Mouse (Mus musculus) embryo, embryonic 10 days (tissue): Measurements from ENCODE around the gene Ccnk.

Experiments used
- DNase-seq: peaks from one replicate; pipeline ENCODE4 v3.0.0-alpha.2; 2015; ENCODE audit warnings: low spot score

Gene Ccnk

DNA sequence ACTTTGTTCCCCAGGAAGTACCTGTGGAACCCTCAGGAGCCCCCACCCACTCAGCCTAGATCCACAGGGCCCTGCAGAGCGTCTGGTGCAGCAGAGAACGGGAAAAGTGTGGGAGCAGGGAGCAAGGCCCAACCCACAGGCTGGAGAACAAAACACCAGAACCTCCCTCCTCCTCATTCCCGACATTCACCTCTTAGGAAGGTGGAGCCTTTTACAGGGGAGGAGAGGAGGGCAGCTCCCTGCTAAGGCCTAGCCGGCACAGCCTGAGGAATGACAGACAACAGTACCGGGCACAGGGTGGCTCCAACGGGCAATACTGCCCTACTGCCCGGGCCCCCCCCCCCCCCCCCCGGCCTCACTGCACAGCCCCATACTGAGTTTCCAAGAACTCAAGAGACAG, 44.0 kb downstream of the Ccnk start:
- DNase-seq, result no peak

DNA sequence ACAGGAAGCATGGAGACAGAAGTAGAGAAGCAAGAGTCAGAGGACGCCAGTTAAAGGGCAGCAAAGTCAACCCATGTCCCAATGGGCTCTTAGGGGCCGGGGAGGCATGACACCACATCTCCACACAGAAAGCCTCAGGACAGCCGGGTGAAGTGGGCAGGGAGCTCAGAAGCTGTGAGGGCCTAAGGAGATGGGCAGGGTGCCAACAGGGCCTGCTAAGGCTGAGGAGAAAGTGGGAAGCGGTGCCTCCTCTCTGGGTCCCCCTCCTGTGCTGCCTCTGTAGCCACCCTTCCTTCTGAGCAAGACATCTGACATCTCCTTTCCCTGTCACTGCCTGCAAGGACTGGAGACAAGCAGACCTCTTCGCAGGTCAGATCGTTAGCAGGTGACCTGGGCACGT, 46.4 kb downstream of the Ccnk start:
- no peak for DNase-seq

DNA sequence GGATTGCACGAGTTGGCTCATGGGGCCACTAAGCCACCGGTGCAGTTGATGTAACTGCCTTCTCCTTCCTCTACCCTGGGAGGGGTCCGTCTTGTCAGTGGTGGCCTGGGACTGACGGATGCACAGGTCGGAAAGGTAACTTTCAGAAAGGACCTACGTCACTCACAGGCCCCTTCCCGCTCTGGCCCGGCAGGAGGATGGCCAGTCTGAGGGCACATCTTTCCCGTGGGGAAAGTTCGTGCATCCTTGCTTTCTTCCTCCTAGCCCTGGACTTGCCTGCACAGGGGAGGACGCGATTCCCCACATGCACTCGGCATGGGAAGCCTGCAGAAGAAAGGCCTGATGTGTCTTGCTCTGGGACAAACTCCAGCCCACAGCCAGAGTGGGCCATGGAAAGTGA, 46.8 kb downstream of the Ccnk start:
- no peak for DNase-seq

DNA sequence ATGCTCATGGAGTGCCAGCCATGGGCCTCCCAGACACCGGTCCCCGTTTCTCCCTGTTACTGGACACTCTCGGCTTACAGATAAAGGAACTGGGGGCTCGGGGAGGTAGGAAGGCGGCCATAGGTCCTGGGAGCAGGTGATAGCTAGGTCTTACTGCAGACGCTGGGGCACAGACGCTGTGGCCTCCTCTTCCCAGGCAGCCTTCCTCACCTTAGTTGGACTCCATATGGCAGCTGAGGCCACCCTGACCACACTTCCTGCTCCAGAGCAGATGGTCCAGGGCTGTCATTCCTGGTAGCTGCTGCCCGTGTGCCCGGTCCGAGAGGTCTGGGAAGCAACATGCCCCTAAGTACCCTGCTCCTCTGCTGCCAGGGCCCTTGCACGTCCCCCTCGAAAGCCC, 47.6 kb downstream of the Ccnk start:
- no peak for DNase-seq

DNA sequence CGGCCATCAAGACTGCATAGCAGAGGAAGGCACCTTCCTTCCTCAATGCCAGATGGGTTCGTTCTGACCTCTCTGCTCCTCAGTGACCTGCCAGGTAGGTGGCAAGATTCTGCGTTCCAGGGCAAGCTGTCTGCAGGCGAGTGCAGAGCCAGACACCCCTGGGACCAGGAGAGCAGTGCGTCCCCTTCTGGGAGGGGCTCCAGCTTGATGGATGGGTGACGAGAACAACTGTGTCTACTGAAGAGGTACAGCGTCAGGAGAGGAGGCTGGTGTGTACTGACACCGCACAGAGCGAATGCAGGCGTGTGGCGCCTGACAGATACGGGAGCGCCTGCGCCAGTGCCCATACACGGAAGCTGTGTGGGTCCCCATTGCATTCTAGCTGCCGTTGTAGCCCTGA, 48.1 kb downstream of the Ccnk start:
- no peak for DNase-seq

DNA sequence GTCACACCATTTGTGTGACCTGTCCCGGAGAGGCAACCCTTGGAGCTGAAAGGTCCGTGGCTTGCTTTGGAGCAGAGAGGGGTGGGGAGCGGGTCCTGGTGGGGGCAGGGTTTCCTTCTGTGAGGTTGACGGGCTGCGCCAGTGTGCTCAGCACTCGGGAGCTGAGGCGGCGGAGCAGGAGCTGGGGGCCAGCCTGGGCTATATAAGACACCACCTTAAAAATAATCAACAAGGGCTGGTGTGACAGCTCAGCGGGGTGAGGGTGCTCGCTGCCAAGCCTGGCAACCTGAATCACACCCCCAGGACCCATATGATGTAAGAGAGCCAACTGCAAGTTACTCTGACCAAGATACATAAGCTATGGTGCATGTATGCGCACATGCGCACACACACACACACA, 50.7 kb downstream of the Ccnk start:
- DNase-seq, result no peak

DNA sequence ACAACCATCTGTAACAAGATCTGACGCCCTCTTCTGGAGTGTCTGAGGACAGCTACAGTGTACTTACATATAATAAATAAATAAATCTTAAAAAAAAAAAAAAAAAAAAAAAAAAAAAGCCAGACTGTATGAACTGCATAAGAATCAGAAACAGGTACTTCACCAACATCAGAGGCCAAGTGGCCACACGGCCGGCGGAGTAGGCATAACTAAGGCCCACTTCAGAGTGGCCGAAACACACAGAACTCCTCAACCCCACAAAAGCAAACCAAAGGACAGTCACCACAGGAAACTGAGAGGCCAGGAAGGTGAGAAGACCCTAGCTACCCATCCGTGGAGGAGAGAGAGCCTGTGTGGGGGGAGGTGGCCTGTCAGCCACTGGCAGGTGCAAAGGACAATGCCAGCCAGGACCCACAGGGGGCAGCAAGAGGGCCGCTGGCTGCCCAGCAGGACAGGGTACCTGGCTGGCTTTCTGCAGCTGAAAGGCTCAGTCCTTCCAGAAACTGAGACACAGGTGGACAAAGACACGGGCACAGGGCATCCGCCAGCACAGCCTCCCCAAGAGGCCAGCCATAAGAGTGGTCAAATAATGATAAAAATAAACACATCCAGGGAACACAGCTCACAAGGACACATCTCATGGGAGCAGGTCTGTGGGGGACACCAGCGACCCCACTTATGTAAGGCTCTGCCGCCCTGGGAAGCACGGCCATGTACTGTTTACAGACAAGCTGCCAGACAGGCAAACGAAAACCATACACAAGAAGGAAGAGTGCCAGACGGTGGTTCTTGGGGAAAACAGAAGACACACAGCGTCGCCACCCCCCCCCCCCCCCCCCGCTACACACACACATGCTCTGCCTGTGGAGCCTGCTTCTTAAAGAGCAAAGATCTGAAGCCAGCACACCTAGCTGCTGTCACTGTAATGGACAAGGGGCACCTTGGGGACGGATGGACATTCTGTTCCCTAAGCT, 51.7 kb downstream of the Ccnk start:
- no peak for DNase-seq

DNA sequence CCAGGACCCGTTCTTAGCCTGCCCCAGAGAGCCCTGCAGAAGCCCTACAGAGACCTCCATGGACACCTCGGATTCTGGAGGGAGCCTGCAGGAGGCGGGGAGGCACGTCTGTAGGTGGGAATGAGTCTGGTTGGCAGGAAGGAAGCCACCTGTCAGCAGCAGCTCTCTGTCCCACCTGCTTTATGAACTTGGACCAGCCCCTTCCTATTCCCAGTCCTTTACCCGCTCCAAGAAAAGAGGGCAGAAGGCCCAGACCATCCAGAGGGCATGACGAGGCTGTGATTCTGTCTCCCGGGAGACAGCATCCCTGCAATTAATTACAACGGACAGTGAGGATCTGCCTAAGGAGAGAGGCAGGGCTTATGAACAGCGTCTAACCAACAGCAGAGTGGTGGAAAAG, 52.5 kb downstream of the Ccnk start:
- no peak for DNase-seq

DNA sequence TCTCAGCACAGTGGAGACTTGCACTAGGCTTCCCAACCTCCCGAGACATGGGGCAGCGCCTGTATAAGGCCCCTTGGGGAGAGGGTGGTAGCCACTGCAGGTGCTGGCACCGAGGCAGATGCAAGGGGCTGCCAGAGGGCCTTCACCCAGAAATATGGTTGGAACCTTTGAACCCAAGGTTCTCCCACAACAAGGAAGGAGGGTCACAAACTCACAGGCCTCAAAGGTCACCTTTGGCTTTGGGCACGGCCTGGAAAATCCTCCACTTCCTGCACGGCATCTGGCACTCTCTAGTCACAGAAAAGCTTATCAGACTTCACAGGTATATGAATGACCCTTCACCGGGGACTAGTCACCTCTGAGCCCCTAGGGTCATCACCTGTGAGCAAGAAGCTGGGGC, 54.4 kb downstream of the Ccnk start:
- no peak for DNase-seq

DNA sequence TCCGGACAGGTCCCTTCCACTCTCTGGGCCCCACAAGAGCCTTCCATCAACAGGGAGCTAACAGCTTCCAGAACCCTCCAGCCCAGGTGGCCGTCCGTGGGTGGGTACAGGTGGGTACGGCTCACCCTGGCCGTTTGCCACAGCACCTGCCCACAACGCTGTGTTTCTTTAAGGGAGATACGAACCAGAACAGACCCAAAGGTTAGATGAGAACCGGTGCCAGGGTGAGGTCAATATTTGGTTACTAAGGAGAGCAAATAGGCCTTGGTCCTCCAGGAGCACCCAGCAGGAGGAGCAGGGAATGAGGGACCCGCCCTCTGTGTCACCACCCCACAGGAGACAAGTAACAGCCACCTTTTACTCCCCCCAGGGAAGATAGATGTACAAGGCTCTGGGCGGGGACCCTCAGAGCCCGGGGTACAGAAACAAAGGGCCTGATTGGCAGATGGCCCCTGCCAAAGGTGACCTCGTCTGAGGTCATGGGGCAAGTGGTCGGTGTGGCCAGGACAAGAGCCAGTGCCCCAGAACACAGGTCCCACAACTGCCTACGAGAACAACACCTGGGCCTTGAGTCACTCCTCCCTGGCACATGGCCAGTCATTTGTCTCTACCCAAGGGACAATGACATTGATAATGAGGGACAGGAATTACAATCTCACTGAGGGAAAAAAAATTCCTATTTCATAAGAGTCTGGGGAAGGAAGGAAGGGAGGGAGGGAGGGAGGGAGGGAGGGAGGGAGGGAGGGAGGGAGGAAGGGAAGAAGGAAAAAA, 55.6 kb downstream of the Ccnk start:
- no peak for DNase-seq

DNA sequence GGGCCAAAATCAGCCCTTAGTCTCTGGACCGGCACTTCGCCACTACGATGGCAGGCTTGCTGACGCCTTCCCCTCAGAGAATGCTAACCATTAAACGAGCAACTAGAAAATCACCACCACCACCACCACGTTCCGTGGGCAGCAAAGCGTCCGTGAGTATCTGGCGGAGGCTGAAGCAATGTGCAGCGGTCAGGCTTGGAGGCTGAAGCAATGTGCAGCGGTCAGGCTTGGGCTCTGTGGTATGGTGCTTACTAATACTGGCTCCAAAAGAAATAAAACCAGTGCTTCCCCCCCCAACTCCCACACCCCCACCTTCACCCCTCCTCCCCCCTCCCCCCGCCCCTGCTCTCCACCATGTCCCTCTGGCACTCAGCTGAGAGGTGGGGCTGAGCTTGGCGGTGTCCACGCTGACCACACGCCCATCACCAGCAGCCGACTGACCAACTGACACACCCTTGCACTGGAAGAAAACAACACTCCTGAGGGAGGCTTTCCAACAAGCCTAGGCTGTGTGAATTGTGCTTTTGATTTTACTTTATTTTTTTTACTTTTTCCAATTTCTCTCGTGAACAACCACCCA, 56.7 kb downstream of the Ccnk start:
- no peak for DNase-seq

DNA sequence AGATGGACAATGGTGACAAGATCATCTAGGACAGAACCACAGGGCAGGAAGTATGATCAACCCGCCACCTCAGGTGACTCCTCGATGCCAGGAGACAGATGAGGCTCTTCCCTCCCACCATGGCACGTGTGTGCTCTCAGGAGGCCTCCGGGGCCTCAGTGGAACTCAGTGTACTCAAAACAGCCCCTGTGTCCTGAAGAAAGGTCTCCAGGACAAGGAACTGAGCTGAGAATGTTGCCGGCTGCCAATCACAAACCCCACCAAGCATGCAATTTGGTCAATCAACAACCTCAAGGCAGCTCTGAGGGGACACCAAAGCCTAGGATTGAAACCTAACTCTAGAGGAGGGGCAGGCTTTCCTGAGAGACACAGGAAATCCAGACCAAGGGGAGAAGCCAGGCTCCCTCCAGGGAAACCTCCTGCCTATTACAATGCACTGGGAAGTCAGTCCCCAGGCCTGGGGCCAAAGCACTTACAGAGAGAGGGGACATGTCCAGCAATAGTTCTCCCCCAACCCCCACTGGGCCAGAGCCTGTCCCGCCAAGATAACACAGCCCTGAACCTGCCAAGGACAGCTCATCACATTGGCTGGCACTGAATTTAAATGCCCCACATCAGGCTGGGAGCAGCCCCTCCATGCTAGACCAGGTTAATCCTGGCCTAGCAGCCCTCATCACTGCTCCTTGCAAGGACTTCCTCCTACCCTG, 58.1 kb downstream of the Ccnk start:
- no peak for DNase-seq

DNA sequence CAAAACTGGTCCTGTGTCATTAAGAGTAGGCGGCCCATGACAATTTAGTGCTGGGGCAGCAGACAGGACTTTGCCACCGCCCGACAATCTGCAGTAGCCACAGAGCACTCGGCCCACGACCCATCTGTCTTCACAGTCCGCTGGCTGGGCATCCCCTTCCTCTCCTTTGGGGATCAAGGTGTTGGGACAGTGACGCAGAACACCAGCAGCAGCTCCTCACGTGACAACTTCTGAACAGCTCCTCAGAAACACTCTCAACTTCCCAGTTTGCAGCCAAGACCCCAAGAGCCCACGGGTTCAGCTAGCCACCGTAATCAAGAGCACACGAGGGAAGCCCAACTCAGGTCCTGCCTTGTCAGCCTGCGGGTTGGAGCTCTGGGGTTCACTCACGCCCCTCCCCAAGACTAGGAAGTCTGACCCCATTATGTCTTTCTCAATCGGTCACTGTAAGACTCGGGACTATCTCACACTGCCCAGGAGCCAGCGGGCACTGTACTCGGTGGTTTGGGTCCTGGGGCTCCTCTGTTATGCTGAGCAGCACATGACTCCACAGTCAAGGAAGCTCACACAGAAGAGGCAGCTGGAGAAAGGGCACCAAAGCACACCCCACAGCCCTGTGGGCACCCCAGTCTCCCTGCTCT, 59.1 kb downstream of the Ccnk start:
- DNase-seq, result no peak

DNA sequence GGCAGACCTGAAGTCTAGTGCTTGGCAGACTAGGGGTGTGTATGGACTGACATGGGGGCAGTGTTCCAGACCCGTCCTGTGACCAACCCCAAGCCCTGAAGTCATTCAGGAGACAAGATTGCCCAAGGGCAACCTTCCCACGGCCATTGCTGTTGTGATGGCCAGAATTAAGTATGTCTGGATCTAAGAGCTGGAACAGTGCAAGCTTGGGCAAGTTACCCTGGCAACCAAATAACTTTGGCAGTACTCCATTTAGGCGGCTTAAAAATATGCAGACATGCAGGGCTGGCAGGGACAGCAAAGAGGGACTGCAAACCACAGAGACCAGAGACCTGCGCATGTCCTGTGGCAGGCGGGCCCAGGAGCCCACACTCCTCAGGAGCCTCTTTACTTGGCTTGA, 60.1 kb downstream of the Ccnk start:
- no peak for DNase-seq

DNA sequence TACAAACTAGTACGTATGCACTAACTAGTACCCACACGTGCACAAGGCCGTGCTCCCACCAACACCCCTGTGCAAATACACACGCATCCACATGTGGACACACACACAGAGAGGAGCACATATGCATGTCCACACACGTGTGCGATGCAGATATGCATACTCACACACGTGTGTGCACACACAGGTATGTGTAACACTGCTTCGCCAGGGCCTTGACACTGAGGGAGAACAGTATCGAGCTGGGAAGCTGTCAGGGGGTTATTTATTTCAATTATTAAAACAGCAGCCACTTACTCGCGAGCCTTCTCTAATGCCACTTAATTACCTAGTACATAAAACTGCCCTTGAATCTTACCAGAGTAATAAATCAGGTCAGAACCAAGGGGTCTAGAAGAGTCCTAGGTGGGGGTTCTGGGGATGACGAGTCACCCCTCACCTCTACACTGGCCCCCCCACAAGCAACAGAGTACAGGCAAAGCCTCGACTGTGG, 61.1 kb downstream of the Ccnk start:
- DNase-seq, result no peak

DNA sequence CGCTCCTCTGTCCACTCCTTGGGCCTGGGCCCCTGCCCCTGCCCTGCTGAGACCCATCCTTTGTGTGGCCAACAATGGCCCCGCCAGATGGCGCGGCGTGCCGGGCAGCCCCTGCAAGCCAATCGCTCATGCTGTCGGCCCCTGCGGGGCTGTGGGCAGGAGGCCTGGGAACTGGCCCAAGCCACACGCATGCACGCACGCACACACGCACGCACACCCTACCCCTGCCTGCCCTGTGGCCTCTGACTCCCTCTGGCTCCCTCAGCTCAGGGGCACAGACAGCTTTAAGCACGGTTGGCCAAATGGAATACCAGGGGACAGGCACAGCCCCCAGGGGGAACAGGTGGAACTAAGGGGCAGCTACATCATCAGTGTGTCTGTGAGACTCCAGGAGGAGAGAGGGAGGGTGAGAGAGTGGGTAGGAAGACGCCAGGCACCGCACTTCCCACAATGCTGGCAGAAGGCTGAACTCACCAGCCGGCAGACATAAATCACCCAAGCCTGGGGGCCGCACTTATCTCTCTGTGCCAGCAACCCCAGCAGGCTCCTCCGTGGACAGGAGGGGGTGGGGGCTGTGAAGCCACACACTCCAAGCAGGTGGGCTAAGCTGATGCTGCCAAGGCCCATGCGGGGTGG, 61.7 kb downstream of the Ccnk start:
- DNase-seq, result peak; percentile 82

DNA sequence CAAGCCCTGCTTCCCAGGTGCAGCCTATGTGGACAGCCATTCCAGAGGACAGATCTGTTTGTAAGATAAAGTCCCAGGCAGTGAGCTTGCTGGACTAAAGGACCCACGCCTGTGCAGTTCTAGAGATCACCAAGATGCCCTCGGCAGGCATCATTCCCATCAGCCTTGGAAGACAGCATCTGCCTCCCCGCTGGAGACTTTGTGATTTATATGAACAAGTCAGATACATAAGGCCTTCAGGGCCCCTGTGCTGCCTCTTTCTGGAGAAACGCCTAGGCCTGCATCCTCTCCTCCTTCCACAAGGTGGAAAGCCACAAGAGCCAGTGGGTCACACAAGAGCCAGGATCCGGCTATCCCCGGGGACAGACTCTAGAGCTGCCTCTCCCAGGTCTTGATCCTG, 62.2 kb downstream of the Ccnk start:
- no peak for DNase-seq

DNA sequence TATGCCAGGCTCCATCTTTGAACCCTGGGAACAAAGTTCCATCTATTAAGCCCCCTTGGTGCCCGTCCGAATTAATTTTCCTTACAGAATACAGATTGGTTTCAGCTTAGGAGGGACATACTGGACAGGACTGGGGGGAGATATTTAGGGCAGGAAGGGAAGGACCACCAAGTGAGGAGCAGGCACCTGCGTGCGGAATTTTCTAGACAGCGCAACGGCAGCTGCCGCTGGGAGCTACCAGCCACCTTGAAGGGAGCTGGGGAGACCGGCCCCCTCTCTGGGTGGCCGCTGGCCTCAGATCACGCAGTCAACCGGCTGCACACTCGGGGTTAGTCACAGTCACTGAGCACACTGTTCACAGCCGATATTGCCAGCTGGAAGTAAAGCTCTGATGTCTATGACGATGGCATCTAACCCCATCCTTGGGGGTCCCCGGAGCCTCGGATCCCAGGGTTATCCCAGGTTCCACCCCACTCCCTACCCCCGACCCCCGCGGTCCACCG, 62.9 kb downstream of the Ccnk start:
- DNase-seq, result no peak

DNA sequence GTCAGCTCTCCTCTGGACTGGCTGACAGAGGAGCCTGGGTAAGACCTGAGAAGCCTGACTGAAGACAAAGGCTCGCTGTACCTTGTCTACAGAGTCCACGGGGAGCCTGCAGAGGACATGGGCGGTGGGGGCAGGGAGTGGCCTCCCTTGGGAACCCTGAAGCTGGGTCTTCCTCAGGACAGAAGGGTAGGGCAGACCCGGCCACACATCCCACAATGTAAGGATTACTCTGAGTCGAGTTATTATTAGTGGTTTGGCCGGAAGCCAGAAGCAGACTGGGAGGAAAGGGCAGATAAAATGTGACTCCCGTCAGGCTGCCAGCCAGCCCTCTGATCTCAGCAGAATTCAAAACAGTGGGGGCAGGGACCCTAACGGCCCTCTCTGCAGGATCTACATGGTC, 65.4 kb downstream of the Ccnk start:
- DNase-seq, result peak; percentile 62

DNA sequence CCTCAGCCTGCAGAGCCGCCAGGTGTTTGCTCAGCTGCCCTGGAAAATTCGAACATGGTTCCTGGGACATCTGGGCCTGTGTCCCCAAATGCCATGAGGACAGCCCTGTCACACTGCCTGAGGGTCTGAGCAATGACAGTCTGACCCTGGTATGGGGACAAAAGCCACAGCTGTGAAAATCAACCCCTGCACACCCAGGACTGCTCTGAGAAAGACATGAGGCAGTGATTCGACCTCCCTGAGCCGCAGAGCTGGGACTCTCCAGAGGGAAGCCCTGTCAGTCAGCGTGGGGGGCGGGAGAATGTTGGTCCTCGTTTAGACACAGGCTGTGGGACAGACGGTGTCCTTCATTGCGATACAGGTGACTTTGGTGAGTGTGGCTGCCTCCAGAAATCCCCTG, 66.2 kb downstream of the Ccnk start:
- DNase-seq, result no peak
